Mouse (Mus musculus): ENCODE measurements around the gene Calu. TPM values are rescaled to one million over a fixed set of nuclear protein-coding genes. Genes with fewer than 3 reads are reported as not detected.
"Not testable (repeated sequence)": the region's sequence is repeated elsewhere in the genome, so short reads cannot be mapped to it uniquely, and the experiment has no call there.

The Calu gene
- polyA plus RNA-seq, 1 experiment: 41.9 TPM

DNA sequence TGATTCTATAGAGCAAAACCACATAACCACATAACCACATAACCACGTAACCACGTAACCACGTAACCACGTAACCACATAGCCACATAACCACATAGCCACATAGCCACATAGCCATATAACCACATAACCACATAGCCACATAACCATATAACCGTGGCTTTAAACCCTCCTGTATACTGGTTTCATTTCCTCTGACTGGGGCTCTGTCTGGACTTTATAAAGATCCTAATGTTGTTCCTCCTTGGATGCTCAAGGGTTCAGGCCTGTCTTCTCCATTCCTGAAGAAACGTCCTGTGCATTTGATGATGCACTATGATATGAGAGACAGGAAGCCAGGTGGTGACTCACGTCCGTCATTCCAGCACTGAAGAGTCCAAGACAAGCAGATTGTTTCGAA, 20.9 kb upstream of the Calu start:
- Histone ChIP-seq H3K4me3 (ENCODE audit: control insufficient read depth, insufficient read depth, low read length) (no peak overlapping the region), H3K27ac (ENCODE audit: control insufficient read depth, insufficient read depth, low read length) (no peak overlapping the region), H3K27me3 (ENCODE audit: control insufficient read depth, insufficient read depth, low read length) (no peaks in the 10 kb centered on the region), H3K4me1 (replicated peaks; ENCODE audit: control insufficient read depth, insufficient read depth, low read length) (peaks cover 3% of the 10 kb centered on the region), H3K36me3 (ENCODE audit: control insufficient read depth, insufficient read depth, low read length) (no peaks in the 10 kb centered on the region)
- WGBS: 36% methylated on average over 9 of the region's 9 CpGs
- no peak for TF ChIP-seq POLR2A (IDR thresholded peaks at IDR 0.05; ENCODE audit: control insufficient read depth, extremely low read depth, insufficient read depth, low read length, poor library complexity)
- TF ChIP-seq CTCF (IDR thresholded peaks at IDR 0.05; ENCODE audit: borderline replicate concordance, control insufficient read depth, extremely low read depth, insufficient read depth, low read length, poor library complexity): no peak
- no peak for DNase-seq

DNA sequence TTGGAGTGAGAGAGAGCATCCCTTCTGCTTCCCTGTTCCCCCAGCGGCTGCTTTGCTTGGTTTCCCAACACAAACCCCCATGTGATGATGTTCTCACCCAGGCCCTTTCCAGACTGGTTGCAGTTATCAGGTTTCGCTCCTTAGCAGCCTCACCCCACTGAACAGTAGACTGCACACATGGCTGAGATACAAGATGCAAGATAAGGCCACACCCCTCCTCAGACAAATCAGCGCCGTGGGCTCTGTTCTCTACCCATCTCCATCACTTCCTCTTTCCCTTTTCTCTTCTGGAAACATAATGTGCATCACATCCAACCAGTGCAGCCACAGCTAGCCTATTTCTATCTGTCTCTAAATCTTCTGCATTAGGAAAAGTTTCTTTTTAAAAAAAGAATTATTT, 18.4 kb upstream of the Calu start:
- no peak for DNase-seq
- no peaks in the 10 kb centered on the region for H3K27me3 ChIP-seq (ENCODE audit: control insufficient read depth, insufficient read depth, low read length)
- H3K27ac ChIP-seq (ENCODE audit: control insufficient read depth, insufficient read depth, low read length): no peak overlapping the region
- no peak overlapping the region for H3K4me3 ChIP-seq (ENCODE audit: control insufficient read depth, insufficient read depth, low read length)
- no peaks in the 10 kb centered on the region for H3K36me3 ChIP-seq (ENCODE audit: control insufficient read depth, insufficient read depth, low read length)
- 33% methylated on average over 4 of the region's 4 CpGs for WGBS
- H3K4me1 ChIP-seq (replicated peaks; ENCODE audit: control insufficient read depth, insufficient read depth, low read length): no peaks in the 10 kb centered on the region
- TF ChIP-seq CTCF (IDR thresholded peaks at IDR 0.05; ENCODE audit: borderline replicate concordance, control insufficient read depth, extremely low read depth, insufficient read depth, low read length, poor library complexity): no peak
- no peak for TF ChIP-seq POLR2A (IDR thresholded peaks at IDR 0.05; ENCODE audit: control insufficient read depth, extremely low read depth, insufficient read depth, low read length, poor library complexity)

DNA sequence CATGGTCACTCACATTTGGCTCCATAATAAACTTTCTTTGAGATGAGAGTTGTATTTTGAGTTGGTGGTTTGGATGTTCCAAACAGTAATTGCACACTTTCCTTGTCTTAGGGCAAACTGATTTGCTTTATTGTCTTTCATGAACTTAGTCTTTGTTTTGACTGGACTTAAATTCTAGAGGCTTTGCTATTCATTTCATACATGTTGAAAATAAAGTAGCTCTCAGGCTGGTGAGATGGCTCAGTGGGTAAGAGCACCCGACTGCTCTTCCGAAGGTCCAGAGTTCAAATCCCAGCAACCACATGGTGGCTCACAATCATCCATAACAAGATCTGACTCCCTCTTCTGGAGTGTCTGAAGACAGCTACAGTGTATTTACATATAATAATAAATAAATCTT, 1.4 kb upstream of the Calu start:
- DNase-seq; H3K4me3 ChIP-seq (ENCODE audit: control insufficient read depth, insufficient read depth, low read length); H3K4me1 ChIP-seq (replicated peaks; ENCODE audit: control insufficient read depth, insufficient read depth, low read length); H3K27ac ChIP-seq (ENCODE audit: control insufficient read depth, insufficient read depth, low read length); H3K27me3 ChIP-seq (ENCODE audit: control insufficient read depth, insufficient read depth, low read length); H3K36me3 ChIP-seq (ENCODE audit: control insufficient read depth, insufficient read depth, low read length): not testable (repeated sequence)
- WGBS: 98% methylated on average over 2 of the region's 2 CpGs

DNA sequence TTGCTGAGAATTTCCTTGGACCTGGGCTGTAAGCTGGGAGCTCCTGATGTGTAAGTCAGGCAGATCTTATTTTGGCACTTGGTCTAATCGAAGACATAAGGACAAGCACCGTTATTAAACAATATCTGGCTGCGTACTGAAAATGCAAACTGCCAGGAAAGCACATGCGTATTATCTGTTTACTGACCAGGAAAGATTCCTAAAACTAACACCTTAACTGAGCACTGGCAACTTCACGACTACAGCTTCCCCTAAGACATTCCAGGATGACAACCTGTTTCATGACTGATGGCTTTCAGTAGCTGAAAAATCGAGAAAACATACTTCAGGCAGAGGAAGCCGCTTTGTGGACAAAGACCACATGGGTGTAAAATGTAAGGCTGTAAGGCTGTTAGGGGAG, 680 bp upstream of the Calu start:
- TF ChIP-seq CTCF (IDR thresholded peaks at IDR 0.05; ENCODE audit: borderline replicate concordance, control insufficient read depth, extremely low read depth, insufficient read depth, low read length, poor library complexity) (no peak), POLR2A (IDR thresholded peaks at IDR 0.05; ENCODE audit: control insufficient read depth, extremely low read depth, insufficient read depth, low read length, poor library complexity) (no peak)
- Histone ChIP-seq H3K4me1 (replicated peaks; ENCODE audit: control insufficient read depth, insufficient read depth, low read length) (no peaks in the 10 kb centered on the region), H3K4me3 (ENCODE audit: control insufficient read depth, insufficient read depth, low read length) (peak overlapping the region; percentile 62), H3K27me3 (ENCODE audit: control insufficient read depth, insufficient read depth, low read length) (no peaks in the 10 kb centered on the region), H3K27ac (ENCODE audit: control insufficient read depth, insufficient read depth, low read length) (no peak overlapping the region), H3K36me3 (ENCODE audit: control insufficient read depth, insufficient read depth, low read length) (no peaks in the 10 kb centered on the region)
- 49% methylated on average over 7 of the region's 7 CpGs for WGBS
- DNase-seq: no peak

DNA sequence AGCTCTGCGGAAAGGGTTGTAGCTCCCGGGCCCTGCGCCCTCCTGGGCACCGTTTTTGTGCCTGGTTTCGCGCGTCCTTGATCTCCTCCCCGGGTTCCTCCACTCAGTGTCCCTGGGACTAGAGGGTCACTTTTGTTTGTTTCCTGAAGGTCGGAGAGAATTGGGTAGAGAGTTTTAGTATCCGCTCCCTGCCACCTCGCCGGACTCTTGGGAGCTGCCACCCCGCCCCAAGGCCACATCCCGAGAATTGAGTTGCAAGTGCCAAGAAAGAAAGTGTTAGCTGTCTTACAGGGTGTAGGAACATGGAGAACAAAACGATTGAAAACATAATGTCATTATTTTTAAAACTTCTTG, 479 bp downstream of the Calu start:
- Histone ChIP-seq H3K27me3 (ENCODE audit: control insufficient read depth, insufficient read depth, low read length) (no peaks in the 10 kb centered on the region), H3K27ac (ENCODE audit: control insufficient read depth, insufficient read depth, low read length) (no peak overlapping the region), H3K4me1 (replicated peaks; ENCODE audit: control insufficient read depth, insufficient read depth, low read length) (no peaks in the 10 kb centered on the region), H3K4me3 (ENCODE audit: control insufficient read depth, insufficient read depth, low read length) (peak overlapping the region; percentile 62), H3K36me3 (ENCODE audit: control insufficient read depth, insufficient read depth, low read length) (no peaks in the 10 kb centered on the region)
- no peak for DNase-seq
- under 1% methylated on average over 15 of the region's 15 CpGs for WGBS
- TF ChIP-seq CTCF (IDR thresholded peaks at IDR 0.05; ENCODE audit: borderline replicate concordance, control insufficient read depth, extremely low read depth, insufficient read depth, low read length, poor library complexity) (no peak), POLR2A (IDR thresholded peaks at IDR 0.05; ENCODE audit: control insufficient read depth, extremely low read depth, insufficient read depth, low read length, poor library complexity) (no peak)

DNA sequence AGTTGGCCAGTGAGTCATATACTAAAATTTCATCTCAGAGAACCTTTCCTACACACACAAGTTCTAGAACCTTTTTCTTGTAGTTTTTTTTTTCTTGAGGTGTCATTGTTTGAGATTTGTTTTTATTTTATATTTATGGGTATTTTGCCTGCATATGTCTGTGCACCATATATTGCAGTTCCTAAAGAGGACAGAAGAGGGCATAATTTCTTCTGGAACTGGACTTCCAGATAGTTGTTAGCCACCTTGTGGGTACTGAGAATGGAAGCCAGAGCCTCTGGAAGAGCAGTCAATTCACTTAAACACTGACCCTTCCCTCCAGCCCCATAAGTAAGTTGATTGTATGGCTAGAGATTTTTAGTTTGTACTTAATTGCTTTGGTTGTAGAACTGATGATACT, 3.7 kb downstream of the Calu start:
- DNase-seq: no peak
- TF ChIP-seq CTCF (IDR thresholded peaks at IDR 0.05; ENCODE audit: borderline replicate concordance, control insufficient read depth, extremely low read depth, insufficient read depth, low read length, poor library complexity): no peak
- TF ChIP-seq POLR2A (IDR thresholded peaks at IDR 0.05; ENCODE audit: control insufficient read depth, extremely low read depth, insufficient read depth, low read length, poor library complexity): no peak
- H3K36me3 ChIP-seq (ENCODE audit: control insufficient read depth, insufficient read depth, low read length): peaks cover 3% of the 10 kb centered on the region; the same call in 1 of the 2 replicates
- no peaks in the 10 kb centered on the region for H3K27me3 ChIP-seq (ENCODE audit: control insufficient read depth, insufficient read depth, low read length)
- no peak overlapping the region for H3K4me3 ChIP-seq (ENCODE audit: control insufficient read depth, insufficient read depth, low read length)
- H3K4me1 ChIP-seq (replicated peaks; ENCODE audit: control insufficient read depth, insufficient read depth, low read length): no peaks in the 10 kb centered on the region
- no peak overlapping the region for H3K27ac ChIP-seq (ENCODE audit: control insufficient read depth, insufficient read depth, low read length)

DNA sequence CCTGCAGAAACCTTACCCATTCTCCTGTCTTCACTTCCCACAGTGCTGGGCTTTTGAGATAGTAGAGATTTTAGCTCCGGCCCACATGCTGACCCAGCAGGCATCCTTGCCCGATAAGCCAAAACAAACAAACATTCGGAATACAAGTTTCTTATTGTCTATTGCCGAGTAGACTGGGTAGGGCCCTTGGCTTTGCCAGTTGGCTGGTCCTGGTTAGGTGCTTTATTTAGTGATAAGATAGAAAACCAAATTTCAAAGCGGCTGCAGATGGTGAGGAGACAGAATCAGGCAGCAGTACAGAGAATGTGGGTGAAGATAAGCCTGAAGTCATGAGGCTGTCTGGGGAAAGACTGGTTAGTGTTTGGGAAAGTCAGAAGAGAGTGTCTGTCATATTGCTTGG, 4.9 kb downstream of the Calu start:
- Histone ChIP-seq H3K4me3 (ENCODE audit: control insufficient read depth, insufficient read depth, low read length) (no peak overlapping the region), H3K36me3 (ENCODE audit: control insufficient read depth, insufficient read depth, low read length) (peaks cover 14% of the 10 kb centered on the region), H3K4me1 (replicated peaks; ENCODE audit: control insufficient read depth, insufficient read depth, low read length) (no peaks in the 10 kb centered on the region), H3K27me3 (ENCODE audit: control insufficient read depth, insufficient read depth, low read length) (no peaks in the 10 kb centered on the region), H3K27ac (ENCODE audit: control insufficient read depth, insufficient read depth, low read length) (no peak overlapping the region)
- no peak for DNase-seq
- 94% methylated on average over 5 of the region's 5 CpGs for WGBS
- TF ChIP-seq POLR2A (IDR thresholded peaks at IDR 0.05; ENCODE audit: control insufficient read depth, extremely low read depth, insufficient read depth, low read length, poor library complexity) (no peak), CTCF (IDR thresholded peaks at IDR 0.05; ENCODE audit: borderline replicate concordance, control insufficient read depth, extremely low read depth, insufficient read depth, low read length, poor library complexity) (no peak)
